Mouse (Mus musculus) cerebellum, postnatal 25 days (tissue): ENCODE results near the gene Tmod4.
A peak's percentile ranks its signal among the peaks of the same experiment; 100 is the strongest.

Source experiments
- DNase-seq, 2 experiments: peaks; one replicate each; pipeline ENCODE4 v3.0.0; 2021; ENCODE audit warnings: mixed read lengths in 2 of 2

Tmod4 gene

GRCm38 (mm10) chr3:95139586-95140288 lies 15.5 kb downstream of the Tmod4 start:
- DNase-seq: no peak

DNA sequence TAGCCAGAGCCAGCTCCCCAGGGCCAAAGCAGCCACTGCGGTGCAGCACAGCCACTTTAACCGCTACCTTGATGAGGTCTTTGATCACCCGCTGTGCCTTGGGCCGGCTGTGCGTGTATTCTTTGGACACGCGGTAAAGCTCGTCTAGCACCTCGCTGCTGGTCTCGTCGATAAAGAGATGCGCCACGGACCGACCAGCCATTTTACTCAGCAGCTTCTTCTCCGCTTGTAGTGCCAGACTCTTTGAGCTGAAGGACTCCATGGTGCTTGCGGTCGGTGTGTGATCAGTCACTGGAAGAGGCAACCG lies 16.0 kb downstream of the Tmod4 start:
- DNase-seq: peak; percentile 13 to 22

DNA sequence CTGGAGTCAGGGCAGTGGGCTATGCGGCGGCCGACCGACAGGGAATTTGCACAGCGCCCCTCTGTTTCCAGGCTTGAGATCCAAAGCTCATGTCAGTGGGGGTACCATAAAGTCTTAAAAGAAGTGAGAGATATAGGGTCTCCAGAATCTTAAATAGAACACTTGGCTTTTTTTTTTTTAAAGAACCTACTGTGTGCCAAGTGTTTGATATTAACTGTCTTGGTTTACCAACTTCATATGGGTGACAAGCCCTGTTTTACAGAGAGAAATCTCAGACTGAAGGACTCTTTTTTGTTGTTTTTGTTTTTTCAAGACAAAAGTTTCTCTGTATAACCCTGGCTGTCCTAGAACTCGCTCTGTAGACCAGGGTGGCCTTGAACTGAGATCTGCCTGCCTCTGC lies 16.5 kb downstream of the Tmod4 start:
- DNase-seq: no peak

DNA sequence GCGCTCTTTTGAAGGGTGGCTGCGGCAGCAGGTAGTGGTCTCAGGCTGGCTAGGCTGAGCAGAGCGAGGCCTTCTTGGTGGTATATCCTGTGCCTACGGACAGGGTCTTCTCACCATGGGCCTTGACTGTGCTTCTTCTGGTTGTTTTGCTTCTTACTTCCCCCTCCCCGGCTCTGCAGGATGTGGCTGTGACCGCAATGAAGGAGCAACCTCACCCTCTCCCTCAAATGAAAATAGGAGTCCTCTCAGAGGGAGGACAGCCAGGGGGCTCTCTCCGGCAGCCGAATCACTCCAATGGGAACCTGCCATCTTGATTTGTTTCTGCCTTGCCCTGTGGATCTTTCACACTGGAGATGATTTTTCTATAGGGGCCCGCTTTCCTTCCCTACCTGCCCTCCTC lies 17.2 kb downstream of the Tmod4 start:
- no peak for DNase-seq

GRCm38 (mm10) chr3:95141952-95142616 lies 17.8 kb downstream of the Tmod4 start, which contains the start of gene Tnfaip8l2:
TSS of gene Tnfaip8l2 (minus strand) at chr3:95142360.
- DNase-seq: no peak

DNA sequence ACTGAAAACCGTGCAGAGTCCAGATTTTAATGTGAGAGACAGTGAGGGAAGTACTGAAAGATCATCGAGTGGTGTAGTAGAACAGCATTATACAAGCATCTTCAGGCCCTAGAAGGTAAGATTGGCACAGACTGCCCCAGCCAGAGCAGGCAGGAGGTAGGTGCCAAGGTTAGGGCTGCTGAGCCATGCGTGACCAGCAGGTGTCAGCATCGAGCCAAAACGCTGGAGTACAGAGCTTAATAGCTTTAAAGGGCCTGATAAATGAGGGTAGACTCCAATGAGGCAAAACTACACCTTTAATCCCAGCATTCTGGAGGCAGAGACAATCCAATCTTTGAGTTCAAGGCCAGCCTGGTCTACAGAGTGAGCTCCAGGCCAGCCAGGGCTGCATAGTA lies 18.3 kb downstream of the Tmod4 start:
- DNase-seq: peak; percentile 96

GRCm38 (mm10) chr3:95147924-95148323 lies 23.6 kb downstream of the Tmod4 start:
- DNase-seq: no peak

DNA sequence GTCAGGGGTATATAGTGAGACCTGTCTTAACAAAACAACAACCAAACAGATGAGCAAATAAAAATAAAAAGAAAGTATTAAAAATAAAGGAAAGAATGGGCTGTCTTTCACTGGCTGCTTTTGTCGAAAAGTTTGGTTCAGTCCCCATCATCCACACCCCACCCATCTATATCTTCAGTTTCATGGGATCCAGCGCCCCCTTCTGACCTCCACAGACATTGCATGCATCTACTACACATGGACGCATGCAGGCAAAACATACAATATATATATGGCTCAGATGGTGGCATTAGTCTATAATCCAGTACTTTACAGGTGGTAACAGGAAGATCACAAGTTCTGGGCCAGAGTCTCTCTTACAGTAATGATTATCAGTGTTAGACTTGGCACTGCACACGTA lies 29.6 kb downstream of the Tmod4 start:
- peak in 1 of 2 experiments; percentile 53 for DNase-seq

DNA sequence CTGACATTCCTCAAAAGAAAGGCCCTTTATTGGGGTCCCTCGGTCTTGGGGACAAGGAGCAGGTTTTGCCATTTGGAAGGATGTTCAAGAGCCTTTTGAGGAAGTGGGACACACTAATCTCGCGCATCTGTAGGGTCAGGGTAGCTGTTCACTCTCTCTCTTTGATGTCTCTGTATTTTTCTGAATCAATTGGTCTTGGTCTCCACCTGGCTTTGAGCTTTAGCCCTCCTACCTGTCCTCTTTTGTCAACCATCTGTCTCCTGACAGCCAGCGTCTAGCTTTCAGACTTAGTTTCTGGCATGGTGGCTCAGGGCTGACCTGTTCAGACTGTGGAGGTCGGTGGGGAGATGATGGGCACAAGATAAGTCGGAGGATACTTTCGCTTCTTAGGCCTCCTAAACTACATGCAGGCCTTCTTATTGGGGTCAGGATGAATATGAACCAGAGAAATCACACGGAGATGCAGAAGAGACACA lies 35.3 kb downstream of the Tmod4 start:
- no peak for DNase-seq

DNA sequence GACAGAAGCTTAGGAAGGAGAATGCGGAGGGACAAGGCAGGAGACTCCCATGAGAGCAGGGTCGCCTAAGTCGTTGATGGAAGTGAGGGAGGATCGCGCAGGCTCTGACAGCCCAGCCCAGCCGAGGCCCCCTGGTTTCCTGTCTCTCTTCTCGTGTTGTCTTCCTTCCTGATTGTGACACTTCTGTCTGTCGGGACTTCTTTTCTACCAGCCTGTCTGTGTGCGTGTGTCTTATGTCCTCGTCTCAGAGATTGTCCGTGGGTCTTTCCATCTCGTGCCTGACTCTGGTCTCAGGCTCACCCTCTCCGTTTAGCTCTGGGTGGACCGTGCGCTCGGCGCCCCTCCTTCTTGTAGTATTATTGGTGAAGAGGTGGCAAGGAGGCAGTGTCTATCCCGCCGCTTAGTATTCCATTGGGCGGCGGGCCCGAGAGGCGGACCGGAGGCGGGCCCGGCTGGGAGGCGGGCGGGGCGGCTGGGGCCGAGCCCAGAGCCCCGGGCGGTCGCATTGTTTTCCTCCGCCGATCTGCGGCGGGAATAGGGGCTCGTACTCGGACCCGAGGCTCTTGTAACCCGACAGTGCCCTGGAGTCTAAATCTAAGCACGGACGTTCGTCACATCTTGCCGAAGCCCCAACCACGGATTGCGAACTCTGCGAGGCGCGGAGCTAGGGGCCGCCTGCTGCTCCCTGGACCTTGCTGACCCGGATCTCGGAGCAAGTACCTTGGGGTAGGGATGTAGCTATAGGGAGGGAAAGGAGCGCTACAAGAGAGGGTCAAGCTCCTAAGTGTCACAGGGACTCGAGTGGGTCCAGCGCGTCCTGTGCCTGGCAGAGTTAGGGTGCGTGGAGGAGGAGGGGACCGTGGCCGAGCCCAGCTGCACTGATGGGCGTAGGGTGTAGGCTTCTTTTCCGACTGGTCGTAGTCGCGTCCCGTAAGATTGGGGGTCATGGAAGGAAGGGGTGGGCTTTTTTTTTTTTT lies 36.0 kb downstream of the Tmod4 start, which contains the start of gene Sema6c:
TSS of gene Sema6c (plus strand) at position 471 of the 977 bp plus-strand sequence.
- peak; percentile 90 to 95 for DNase-seq

GRCm38 (mm10) chr3:95161041-95161551 lies 36.8 kb downstream of the Tmod4 start:
- peak; percentile 52 to 59 for DNase-seq

DNA sequence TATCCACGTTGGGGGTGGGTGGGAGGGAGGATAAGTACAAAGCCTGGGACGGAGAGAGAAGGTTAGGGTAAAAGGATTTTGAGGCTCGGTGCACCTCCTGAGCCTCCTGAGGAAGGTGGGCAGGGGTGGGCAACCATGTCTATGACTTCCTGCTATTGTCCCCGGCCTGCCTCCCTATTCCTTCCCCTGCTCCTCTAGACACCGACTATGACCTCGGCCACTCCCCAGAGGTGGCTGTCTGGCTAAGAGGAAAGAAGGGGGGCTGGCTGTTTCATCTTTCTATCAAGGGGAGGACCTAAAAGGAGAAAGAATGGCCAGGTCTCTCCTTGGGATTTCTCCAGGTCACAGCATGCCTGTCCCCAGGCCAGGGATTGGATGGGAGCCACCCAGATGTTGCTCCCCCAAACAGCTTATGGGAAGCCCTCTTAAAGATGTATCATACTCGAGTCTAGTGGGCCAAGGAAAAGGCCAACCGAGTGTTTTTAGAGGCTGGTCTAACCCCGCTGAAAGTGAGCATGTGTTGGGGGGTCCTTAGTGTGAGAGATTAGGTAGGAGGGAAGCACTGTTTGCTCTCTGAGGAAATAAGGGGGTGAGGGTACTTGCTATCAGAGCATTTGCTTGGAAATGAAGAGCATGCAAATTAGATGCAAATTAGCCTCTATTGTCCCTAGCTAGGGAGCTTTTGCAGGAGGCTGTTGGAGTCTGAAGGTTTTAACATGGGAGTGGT lies 37.5 kb downstream of the Tmod4 start:
- no peak for DNase-seq

GRCm38 (mm10) chr3:95162345-95162628 lies 38.0 kb downstream of the Tmod4 start:
- DNase-seq: no peak

DNA sequence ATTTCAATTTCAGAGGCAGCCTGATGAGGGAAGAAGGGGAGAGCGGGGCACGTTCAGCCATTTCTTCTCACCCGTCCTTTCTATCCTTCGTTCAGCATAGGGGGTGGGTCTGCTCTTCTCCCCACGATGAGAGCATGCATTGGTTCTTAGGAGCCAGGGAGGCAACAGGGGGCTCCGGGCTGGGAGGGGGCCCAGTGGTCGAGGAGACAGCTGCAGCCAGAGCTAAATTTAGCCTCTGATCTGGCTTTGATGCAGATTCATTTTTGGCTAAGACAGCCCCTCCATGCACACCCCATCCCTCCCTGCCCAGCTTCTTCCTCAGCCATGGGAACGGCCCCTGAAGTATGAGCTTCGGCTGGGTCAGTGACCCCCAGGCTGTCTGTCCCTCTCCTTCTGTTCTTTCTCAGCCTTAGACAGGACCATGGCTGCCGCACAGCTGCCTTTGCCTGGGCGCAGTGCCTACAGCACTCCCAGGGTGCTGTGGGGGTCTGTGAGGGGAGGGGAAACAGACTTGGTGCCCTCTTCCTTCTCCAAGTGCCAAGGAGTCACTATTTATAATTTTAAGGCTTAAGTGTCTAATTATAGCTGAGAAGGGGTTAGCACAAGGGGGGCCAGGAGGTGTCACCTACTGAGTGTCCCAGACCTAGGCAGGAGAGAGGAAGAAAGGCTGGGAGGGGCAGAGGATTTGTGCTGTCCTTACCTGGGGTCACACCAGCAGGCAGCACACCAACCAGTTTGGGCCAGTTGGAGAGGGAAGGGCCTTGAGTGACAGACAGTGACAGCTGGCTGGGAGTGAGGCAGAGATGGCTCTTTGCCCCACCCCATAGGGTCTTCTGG lies 39.4 kb downstream of the Tmod4 start:
- DNase-seq: peak in 1 of 2 experiments; percentile 31

GRCm38 (mm10) chr3:95164256-95164550 lies 39.9 kb downstream of the Tmod4 start:
- DNase-seq: no peak

- DNase-seq: no peak
Measured at GRCm38 (mm10) chr3:95164840-95165239, 40.6 kb downstream of the Tmod4 start.

- no peak for DNase-seq
Measured at GRCm38 (mm10) chr3:95169996-95170395, 45.7 kb downstream of the Tmod4 start.

- DNase-seq: no peak
Measured at GRCm38 (mm10) chr3:95171105-95171504, 46.8 kb downstream of the Tmod4 start.

DNA sequence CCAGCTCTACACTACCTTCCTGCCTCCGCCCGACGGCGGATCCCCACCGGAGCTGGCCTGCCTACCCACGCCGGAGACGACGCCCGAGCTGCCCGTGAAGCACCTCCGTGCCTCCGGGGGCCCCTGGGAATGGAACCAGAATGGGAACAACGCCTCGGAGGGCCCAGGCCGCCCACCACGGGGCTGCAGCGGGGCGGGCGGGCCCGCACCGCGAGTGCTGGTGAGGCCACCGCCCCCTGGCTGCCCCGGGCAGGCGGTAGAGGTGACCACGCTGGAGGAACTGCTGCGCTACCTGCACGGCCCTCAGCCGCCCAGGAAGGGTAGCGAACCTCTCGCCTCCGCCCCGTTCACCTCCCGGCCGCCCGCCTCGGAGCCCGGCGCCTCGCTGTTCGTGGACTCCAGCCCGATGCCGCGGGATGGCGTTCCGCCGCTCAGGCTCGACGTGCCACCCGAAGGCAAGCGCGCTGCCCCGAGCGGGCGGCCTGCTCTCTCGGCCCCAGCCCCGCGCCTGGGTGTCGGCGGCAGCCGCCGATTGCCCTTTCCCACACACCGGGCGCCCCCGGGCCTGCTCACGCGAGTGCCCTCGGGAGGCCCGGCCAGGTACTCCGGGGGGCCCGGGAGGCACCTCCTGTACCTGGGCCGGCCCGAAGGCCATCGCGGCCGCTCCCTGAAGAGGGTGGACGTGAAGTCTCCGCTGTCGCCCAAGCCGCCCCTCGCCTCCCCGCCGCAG lies 48.4 kb downstream of the Tmod4 start:
- peak in 1 of 2 experiments; percentile 28 for DNase-seq

GRCm38 (mm10) chr3:95173256-95173949 lies 49.1 kb downstream of the Tmod4 start:
- peak; percentile 36 to 44 for DNase-seq
